Mouse (Mus musculus) lung, adult 10 weeks (tissue): ENCODE data around the gene Olfr1271. TPM values are rescaled to one million over a fixed set of nuclear protein-coding genes. Genes with fewer than 3 reads are reported as not detected.

Experiments used
- polyA plus RNA-seq: library from polyadenylated mRNA; stranded (reverse); fragments of 350-450 nt; fragmentation: Illumina TruSeq; extraction: RNeasy Lipid Tissue Mini Kit (QIAGEN cat#74804); gene quantifications from one replicate; pipeline ENCODE4 v1.2.3, GENCODE M21; 2014; ENCODE audit warnings: low read depth, low replicate concordance; ENCODE audit not compliant: insufficient read depth

The Olfr1271 gene
- polyA plus RNA-seq = not detected

DNA sequence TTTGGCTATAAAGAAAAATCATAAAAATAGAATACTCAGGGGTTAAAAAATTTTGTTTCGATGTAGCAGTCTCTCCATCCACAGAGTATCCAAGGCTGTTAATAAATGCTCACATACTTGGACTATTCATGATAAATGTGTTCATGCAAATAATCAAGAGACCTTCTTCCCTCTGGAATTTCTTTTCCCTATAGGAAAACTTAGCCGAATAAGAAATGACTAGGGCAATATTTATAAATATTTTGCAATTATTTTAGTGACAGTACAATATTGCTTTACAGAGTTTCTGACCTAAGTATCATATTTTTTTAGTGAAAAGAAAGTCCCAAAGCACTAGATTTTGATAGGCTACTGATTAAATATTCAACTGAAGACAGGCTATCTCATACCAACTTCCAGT is at the start of gene Olfr1271:
Olfr1271 (minus strand) TSS at position 101 of the 400 bp plus-strand sequence.

DNA sequence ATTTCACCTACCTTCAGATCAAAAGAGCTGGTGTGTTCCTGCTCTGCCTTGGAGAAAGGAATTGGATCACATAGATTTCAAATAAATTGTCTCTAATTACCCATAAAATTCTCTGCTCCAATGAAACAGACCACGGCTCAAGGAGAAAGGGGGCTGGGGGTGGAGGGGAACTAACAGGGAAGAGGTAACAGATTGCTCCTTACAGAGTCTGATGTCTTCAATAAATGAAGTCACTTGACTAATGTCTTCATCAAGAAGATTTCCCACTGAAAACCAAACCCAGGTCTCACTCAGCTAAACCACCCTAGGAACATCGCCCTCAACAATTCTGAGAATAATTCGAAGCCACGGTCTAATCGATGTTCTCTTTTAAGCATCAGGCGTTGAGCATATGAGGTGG is 21.9 kb upstream of the Olfr1271 start, which contains the start of gene Olfr1272:
Olfr1272 (minus strand) TSS at position 101 of the 400 bp plus-strand sequence.

DNA sequence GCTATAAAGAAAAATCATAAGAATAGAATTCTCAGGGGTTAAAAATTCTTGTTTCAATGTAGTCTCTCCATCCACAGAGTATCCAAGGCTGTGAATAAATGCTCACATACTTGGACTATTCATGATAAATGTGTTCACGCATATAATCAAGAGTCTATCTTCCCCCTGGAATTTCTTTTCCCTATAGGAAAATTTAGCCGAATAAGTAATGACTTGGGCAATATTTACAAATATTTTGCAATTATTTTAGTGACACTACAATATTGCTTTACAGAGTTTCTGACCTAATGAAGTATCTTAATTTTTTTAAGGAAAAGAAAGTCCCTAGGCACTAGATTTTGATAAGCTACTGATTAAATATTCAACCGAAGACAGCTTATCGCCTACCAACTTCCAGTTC is 13.3 kb downstream of the Olfr1271 start, which contains the start of gene Olfr142:
Olfr142 (minus strand) TSS at position 101 of the 400 bp plus-strand sequence.

DNA sequence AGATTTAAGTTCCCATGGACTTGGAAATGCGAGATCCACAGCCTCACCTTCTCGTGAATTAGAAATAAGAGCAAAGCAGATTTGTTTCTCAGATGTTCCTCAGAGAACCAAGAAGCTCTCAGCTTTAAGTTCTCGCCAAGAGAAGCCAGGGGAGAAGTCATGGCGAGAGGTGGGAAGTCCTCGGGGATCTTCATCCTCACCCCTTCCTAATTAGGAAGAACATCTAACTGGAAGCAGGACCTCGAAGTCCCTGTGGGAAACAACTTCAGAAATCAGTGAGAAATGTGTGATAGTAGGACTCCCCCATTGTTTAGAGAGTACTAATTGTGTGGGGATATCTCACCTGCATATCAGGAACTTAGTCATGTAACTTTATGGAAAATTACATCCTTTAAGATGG is 46.4 kb downstream of the Olfr1271 start, which contains the start of gene Olfr1506:
Olfr1506 (minus strand) TSS at position 101 of the 400 bp plus-strand sequence.

Other genes starting within 250 kb of the Olfr1271 start
- not detected for gene Olfr1264, start 245.5 kb downstream of the Olfr1271 start, polyA plus RNA-seq
- not detected for gene Olfr1265, start 235.7 kb downstream of the Olfr1271 start, polyA plus RNA-seq
- gene Olfr140, start 207.4 kb downstream of the Olfr1271 start, polyA plus RNA-seq = not detected
- gene Olfr1269, start 149.6 kb downstream of the Olfr1271 start, polyA plus RNA-seq = not detected
- gene Olfr32, start 128.7 kb downstream of the Olfr1271 start, polyA plus RNA-seq = not detected
- gene Olfr1270, start 117.9 kb downstream of the Olfr1271 start, polyA plus RNA-seq = not detected
- not detected for gene Olfr1506, start 46.5 kb downstream of the Olfr1271 start, polyA plus RNA-seq
- not detected for gene Olfr142, start 13.4 kb downstream of the Olfr1271 start, polyA plus RNA-seq
- gene Olfr1272, start 21.8 kb upstream of the Olfr1271 start, polyA plus RNA-seq = not detected
- gene Gm13769, start 51.2 kb upstream of the Olfr1271 start, polyA plus RNA-seq = not detected
- gene Olfr1274-ps, start 127.7 kb upstream of the Olfr1271 start, polyA plus RNA-seq = not detected